In the genomic region with DNA sequence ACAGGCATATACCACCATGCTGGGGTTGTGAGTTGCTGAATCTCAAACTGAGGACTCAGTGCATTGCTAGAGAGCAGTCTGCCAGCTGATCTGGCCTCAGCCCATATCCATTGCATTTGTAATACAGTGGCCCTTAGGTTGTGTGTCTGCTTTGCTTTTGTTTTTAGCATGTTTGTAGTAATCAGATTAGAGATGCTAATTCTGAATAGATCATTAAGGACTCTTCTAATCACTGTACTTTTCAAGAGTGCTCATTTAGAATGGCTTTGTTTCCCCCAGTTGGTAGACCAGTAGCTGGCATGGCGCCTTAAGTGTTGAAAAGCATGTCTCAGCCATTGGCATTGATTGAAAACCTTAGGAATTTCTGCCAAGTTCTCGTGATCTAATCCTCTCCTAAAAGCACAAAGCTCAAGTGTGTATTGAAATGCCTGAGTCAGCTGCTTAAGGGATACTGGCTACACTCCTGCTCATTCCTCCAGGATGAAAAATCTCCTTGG, we compare ENCODE assay signal across 7 mouse cellular contexts. TPM values are rescaled to one million over a fixed set of nuclear protein-coding genes. Genes with fewer than 3 reads are reported as not detected.
DNase-seq lines count a peak whose midpoint lies in the region; ATAC-seq and TF ChIP-seq lines count a peak whose summit lies in the region.

No protein-coding gene starts in this region.

- no peaks in the 10 kb centered on the region for H3K9me3 ChIP-seq in forebrain, postnatal 0 days (ENCODE audit: low read length)
- H3K9me3 ChIP-seq in intestine, embryonic 16.5 days (ENCODE audit: control insufficient read depth, low read length): no peaks in the 10 kb centered on the region

- DNase-seq in layer of hippocampus, adult 11-12 months (ENCODE audit: low spot score): peak; percentile 55
- no peak for DNase-seq in layer of hippocampus, adult 9-10 months (ENCODE audit: low spot score)
- peak; percentile 97 for DNase-seq in brain, embryonic 14.5 days (ENCODE audit: low read depth)
- peak; percentile 81 for DNase-seq in forebrain, postnatal 0 days
- DNase-seq in lung, postnatal 36 days: peak; percentile 69
- no peak for DNase-seq in B cell, adult 2 months

- no peak overlapping the region for H3K9ac ChIP-seq in forebrain, postnatal 0 days
- no peak overlapping the region for H3K9ac ChIP-seq in intestine, embryonic 16.5 days (ENCODE audit: low read depth, low read length)

- H3K27me3 ChIP-seq in forebrain, postnatal 0 days (ENCODE audit: insufficient read depth, low read length): no peaks in the 10 kb centered on the region; the same call in 1 of the 2 replicates
- H3K27me3 ChIP-seq in intestine, embryonic 16.5 days (replicated peaks; ENCODE audit: control insufficient read depth, insufficient read depth, low read length): no peaks in the 10 kb centered on the region

- 5% methylated on average over 2 of the region's 2 CpGs for whole genome bisulfite sequencing in forebrain, postnatal 0 days
- 48% methylated on average over 2 of the region's 2 CpGs for WGBS in intestine, embryonic 16.5 days

- no peak overlapping the region for H3K4me3 ChIP-seq in forebrain, postnatal 0 days (ENCODE audit: low read depth, low read length)
- no peak overlapping the region for H3K4me3 ChIP-seq in intestine, embryonic 16.5 days (ENCODE audit: low read length)

- no peak for TF ChIP-seq CTCF in brain, embryonic 14.5 days (IDR thresholded peaks at IDR 0.05; ENCODE audit: borderline replicate concordance, extremely low read depth, insufficient read depth, insufficient read length)
- TF ChIP-seq CTCF in forebrain, postnatal 0 days (IDR thresholded peaks at IDR 0.05; ENCODE audit: low read depth): no peak

- no peak overlapping the region for H3K4me2 ChIP-seq in forebrain, postnatal 0 days (ENCODE audit: low read depth)
- no peak overlapping the region for H3K4me2 ChIP-seq in intestine, embryonic 16.5 days (ENCODE audit: low read depth, low read length)

- H3K36me3 ChIP-seq in forebrain, postnatal 0 days (ENCODE audit: insufficient read depth): no peaks in the 10 kb centered on the region
- no peaks in the 10 kb centered on the region for H3K36me3 ChIP-seq in intestine, embryonic 16.5 days (ENCODE audit: control insufficient read depth, insufficient read depth, low read length)

- H3K27ac ChIP-seq in forebrain, postnatal 0 days (ENCODE audit: low read depth, low read length): no peak overlapping the region
- H3K27ac ChIP-seq in intestine, embryonic 16.5 days (ENCODE audit: low read length): no peak overlapping the region

- no peak for TF ChIP-seq POLR2A in brain, embryonic 14.5 days (IDR thresholded peaks at IDR 0.05; ENCODE audit: borderline replicate concordance, extremely low read depth, insufficient read depth, insufficient read length, poor library complexity, severe bottlenecking)

- 0 out of 2 replicates have a peak, but pooled peaks cover 3% of the 10 kb centered on the region for H3K4me1 ChIP-seq in forebrain, postnatal 0 days (ENCODE audit: insufficient read depth)
- H3K4me1 ChIP-seq in intestine, embryonic 16.5 days (ENCODE audit: control insufficient read depth, insufficient read depth, low read length): no peaks in the 10 kb centered on the region

- ATAC-seq in forebrain, postnatal 0 days: peak; percentile 86
- no peak for ATAC-seq in intestine, embryonic 16.5 days

RNA-seq across cellular contexts. Expression of gene Sntb2, which starts 43.3 kb away (rescaled TPM):
- polyA plus RNA-seq in brain, embryonic 14.5 days (2012; rRNA removed): 4.0 and 5.7 TPM in 2 replicates
- 6.1 and 6.9 TPM in 2 replicates for total RNA-seq in forebrain, postnatal 0 days (2014; rRNA removed)
- 1.7 and 3.0 TPM in 2 replicates for polyA plus RNA-seq in forebrain, postnatal 0 days (2015; fragmentation: Nextera tagmentation; extraction: Ambion mirVana)
- polyA plus RNA-seq in intestine, embryonic 16.5 days (2015; fragmentation: Nextera tagmentation; extraction: Ambion mirVana): 8.5 and 9.1 TPM in 2 replicates

RNA-seq across cellular contexts. Expression of gene Vps4a, which starts 52.2 kb away (rescaled TPM):
- polyA plus RNA-seq in brain, embryonic 14.5 days (2012; rRNA removed): 83.3 and 99.5 TPM in 2 replicates
- 142 and 145 TPM in 2 replicates for total RNA-seq in forebrain, postnatal 0 days (2014; rRNA removed)
- polyA plus RNA-seq in forebrain, postnatal 0 days (2015; fragmentation: Nextera tagmentation; extraction: Ambion mirVana): 174 TPM in 2 replicates
- 53.9 and 56.9 TPM in 2 replicates for polyA plus RNA-seq in intestine, embryonic 16.5 days (2015; fragmentation: Nextera tagmentation; extraction: Ambion mirVana)

Comparison
In these comparisons a context has a peak if more than half of its experiments do, and no peak if none do; other contexts are left out.
1. DNase-seq: peak in layer of hippocampus, adult 11-12 months (single experiment), brain, embryonic 14.5 days (single experiment), forebrain, postnatal 0 days (single experiment) and lung, postnatal 36 days (single experiment); none in layer of hippocampus, adult 9-10 months (single experiment) and B cell, adult 2 months (0 of 2).